Mouse (Mus musculus): ENCODE results near the gene Znrf2. TPM values are rescaled to one million over a fixed set of nuclear protein-coding genes. Genes with fewer than 3 reads are reported as not detected.

Znrf2 gene
- polyA plus RNA-seq, 1 experiment = not detected

GRCm38 (mm10) chr6:54941149-54941548 lies 124.4 kb downstream of the Znrf2 start:
- H3K4me3 ChIP-seq (ENCODE audit: insufficient read depth, low read depth, low read length) = no peak overlapping the region
- TF ChIP-seq POLR2A (IDR thresholded peaks at IDR 0.05; ENCODE audit: insufficient read depth, low read depth, low read length) = no peak
- no peak for TF ChIP-seq CTCF (IDR thresholded peaks at IDR 0.05; ENCODE audit: insufficient read depth, low read depth, low read length)
- WGBS = 93% methylated on average over 6 of the region's 6 CpGs
- H3K4me1 ChIP-seq (ENCODE audit: control insufficient read depth, insufficient read depth, low read length) = 0 out of 2 replicates have a peak, but pooled peaks cover 8% of the 10 kb centered on the region
- no peak overlapping the region for H3K27ac ChIP-seq (ENCODE audit: insufficient read depth, low read depth, low read length)

Other genes starting within 250 kb of the Znrf2 start
- not detected in 2 replicates for gene Plekha8, start 221.8 kb upstream of the Znrf2 start, polyA plus RNA-seq (2012; ENCODE audit: insufficient read depth, insufficient read length, low replicate concordance, missing spikeins)
- gene Fkbp14, start 219.6 kb upstream of the Znrf2 start, polyA plus RNA-seq (2012; ENCODE audit: insufficient read depth, insufficient read length, low replicate concordance, missing spikeins) = not detected in 2 replicates
- gene Mturn, start 135.3 kb upstream of the Znrf2 start, polyA plus RNA-seq (2012; ENCODE audit: insufficient read depth, insufficient read length, low replicate concordance, missing spikeins) = not detected in 2 replicates
- gene Nod1, start 155.7 kb downstream of the Znrf2 start, polyA plus RNA-seq (2012; ENCODE audit: insufficient read depth, insufficient read length, low replicate concordance, missing spikeins) = not detected in 2 replicates
- gene Ggct, start 176.0 kb downstream of the Znrf2 start, polyA plus RNA-seq (2012; ENCODE audit: insufficient read depth, insufficient read length, low replicate concordance, missing spikeins) = not detected in 2 replicates
- not detected in 2 replicates for gene Gars, start 221.1 kb downstream of the Znrf2 start, polyA plus RNA-seq (2012; ENCODE audit: insufficient read depth, insufficient read length, low replicate concordance, missing spikeins)

Data from olfactory bulb, adult 2 months (tissue).